Mouse (Mus musculus) E14TG2a.4 (cell line): ENCODE results near the gene Tyw5.

Source experiments
- CTCF ChIP-seq: conservative IDR thresholded peaks from 2 replicates; pipeline ENCODE4 v1.5.1; 2014; ENCODE audit warnings: low read length
- NANOG ChIP-seq: IDR thresholded peaks from 2 replicates; pipeline ENCODE4 v1.6.1; 2014; ENCODE audit warnings: borderline replicate concordance, low read length, mixed read lengths

DNA sequence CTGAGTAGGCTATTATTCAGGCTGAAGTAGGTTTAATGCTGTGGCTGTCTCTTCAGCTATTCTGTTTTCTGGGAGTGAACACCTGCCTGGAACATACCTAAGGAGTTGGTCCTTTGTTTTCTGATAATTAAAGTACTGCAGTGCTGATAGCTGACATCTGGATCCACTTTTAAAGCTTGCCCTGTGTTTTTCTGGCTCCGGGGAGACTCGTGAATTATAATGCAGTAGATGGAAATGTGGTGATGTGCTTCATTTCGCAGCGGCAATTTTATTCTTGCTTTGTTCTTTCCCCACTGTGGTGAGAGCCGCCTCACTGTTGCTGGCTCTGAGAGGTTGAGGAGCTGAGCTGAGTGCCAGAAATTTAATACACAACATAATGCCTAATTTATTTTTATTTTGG lies 48.4 kb downstream of the Tyw5 start:
- TF ChIP-seq CTCF (no peak), NANOG (no peak)
